ENCODE assay signal across 16 mouse cellular contexts in the genomic region with DNA sequence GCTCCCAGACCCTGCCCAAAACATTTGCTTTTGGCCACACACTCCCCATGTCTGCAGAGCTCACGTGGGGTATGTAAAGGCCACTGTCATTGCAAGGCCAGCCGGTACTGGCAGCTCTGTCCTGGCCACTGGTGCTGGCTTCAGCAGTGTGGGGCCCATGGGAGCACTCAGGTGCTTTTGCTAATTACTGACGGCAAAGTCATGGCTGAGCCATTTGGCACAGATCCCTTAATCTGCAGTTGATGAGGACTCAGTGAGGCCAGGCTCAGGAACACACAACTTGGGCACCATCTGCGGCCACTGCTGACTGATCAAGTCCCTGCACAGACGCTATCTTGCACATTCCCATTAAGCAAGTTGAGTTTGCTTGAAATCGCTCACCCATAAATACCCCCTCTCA. TPM values are rescaled to one million over a fixed set of nuclear protein-coding genes. Genes with fewer than 3 reads are reported as not detected.
DNase-seq lines count a peak whose midpoint lies in the region; ATAC-seq lines count a peak whose summit lies in the region.
"Had no signal": no experiment of that assay in that cellular context is flagged by ENCODE, and none has a peak within 500 bp of the region (broad histone marks: within the 10 kb centered on the region; RNA-seq: fewer than 3 reads in every experiment).

No protein-coding gene starts in this region.

- no peaks in the 10 kb centered on the region for H3K27me3 ChIP-seq in hindbrain, embryonic 16.5 days (replicated peaks; ENCODE audit: control insufficient read depth, insufficient read depth, low read length)
- H3K27me3 ChIP-seq: Patski had no signal

- ATAC-seq in hindbrain, embryonic 16.5 days, result peak; percentile 24; the same call in 1 of the 2 replicates
- ATAC-seq: forebrain, embryonic 16.5 days; Patski had no signal

- intact Hi-C loops in left cerebral cortex, postnatal 4 days (cut with DNase I), result no loop called here

- H3K4me2 ChIP-seq in hindbrain, embryonic 16.5 days (ENCODE audit: low read length), result no peak overlapping the region
- H3K4me2 ChIP-seq: lung, embryonic 14.5 days had no signal

- 46% methylated on average over 6 of the region's 6 CpGs for WGBS in hindbrain, embryonic 16.5 days

- H3K4me3 ChIP-seq in hindbrain, embryonic 16.5 days (ENCODE audit: low read length), result no peak overlapping the region
- H3K4me3 ChIP-seq: heart, embryonic 10.5 days had no signal

- DNase-seq in cerebellum, adult 11-12 months, result peak; percentile 63
- no peak for DNase-seq in cerebellum, adult 11 months
- peak; percentile 79 for DNase-seq in left cerebral cortex, postnatal 4 days
- DNase-seq in left cerebral cortex, adult 18-20 months (ENCODE audit: low spot score in 2 of 2), result no peak
- DNase-seq in kidney, postnatal 25 days, result peak; percentile 13 to 61
- DNase-seq in lung, adult 18-20 months, result no peak
- DNase-seq in frontal cortex, adult 2 months (ENCODE audit: extremely low spot score in 1 of 2, low spot score in 1 of 2), result no peak
- DNase-seq: gastrocnemius, postnatal 10 days; heart, postnatal 4 days; lung, embryonic 14.5 days; right cerebral cortex, adult 18-20 months; thymus, postnatal 36 days had no signal

- peaks cover 29% of the 10 kb centered on the region for H3K36me3 ChIP-seq in hindbrain, embryonic 16.5 days (ENCODE audit: control insufficient read depth, insufficient read depth, low read length)

- H3K4me1 ChIP-seq in hindbrain, embryonic 16.5 days (ENCODE audit: control insufficient read depth, insufficient read depth, low read depth, low read length), result peaks cover 19% of the 10 kb centered on the region
- H3K4me1 ChIP-seq: heart, embryonic 10.5 days had no signal

- no peak overlapping the region for H3K27ac ChIP-seq in hindbrain, embryonic 16.5 days (ENCODE audit: low read depth, low read length)
- H3K27ac ChIP-seq: heart, embryonic 10.5 days had no signal

- no peaks in the 10 kb centered on the region for H3K9me3 ChIP-seq in hindbrain, embryonic 16.5 days (ENCODE audit: control insufficient read depth, low read length)
- H3K9me3 ChIP-seq: heart, embryonic 10.5 days had no signal

- no peak overlapping the region for H3K9ac ChIP-seq in hindbrain, embryonic 16.5 days (ENCODE audit: low read depth, low read length)
- H3K9ac ChIP-seq: lung, embryonic 14.5 days had no signal

RNA-seq across cellular contexts. Expression of gene Kdm4b, which starts 59.0 kb away (rescaled TPM):
- total RNA-seq in left cerebral cortex, postnatal 4 days (2021), result 100 to 1,000 TPM; 111 to 112 TPM
- 10 to 100 TPM; 59.1 to 64.7 TPM for total RNA-seq in left cerebral cortex, adult 18-20 months (2021)
- polyA plus RNA-seq in hindbrain, embryonic 16.5 days (2015; fragmentation: Nextera tagmentation; extraction: Ambion mirVana), result 53.5 and 70.3 TPM in 2 replicates
- polyA plus RNA-seq in frontal cortex, adult 2 months (2012; rRNA removed), result 43.8 and 49.9 TPM in 2 replicates

Comparison
In these comparisons a context has a peak if more than half of its experiments do, and no peak if none do; other contexts are left out.
1. DNase-seq: peak in cerebellum, adult 11-12 months (single experiment), left cerebral cortex, postnatal 4 days (single experiment) and kidney, postnatal 25 days (2 of 2); none in cerebellum, adult 11 months (single experiment), left cerebral cortex, adult 18-20 months (0 of 2), lung, adult 18-20 months (0 of 2) and frontal cortex, adult 2 months (0 of 2).